Mouse (Mus musculus) stomach, postnatal 0 days (tissue): Measurements from ENCODE around the gene Fam71b.

ENCODE experiments used
- CTCF ChIP-seq: IDR thresholded peaks from 2 replicates; pipeline ENCODE4 v1.5.1; 2016; ENCODE audit warnings: antibody characterized with exemption, low read depth, mild to moderate bottlenecking, moderate library complexity
- EP300 ChIP-seq: optimal IDR thresholded peaks from 2 replicates; pipeline ENCODE3; 2016; ENCODE audit warnings: antibody characterized with exemption

- no peak for TF ChIP-seq EP300
- no peak for TF ChIP-seq CTCF
Measured at GRCm38 (mm10) chr11:46396860-46397179, 461 bp downstream of the Fam71b start.
